Mouse (Mus musculus): ENCODE measurements around the gene Knstrn. TPM values are rescaled to one million over a fixed set of nuclear protein-coding genes. Genes with fewer than 3 reads are reported as not detected.
A peak's percentile ranks its signal among the peaks of the same experiment; 100 is the strongest.

Gene Knstrn
- total and polyA plus RNA-seq, 3 experiments: 72.9 to 97.2 (median 72.9) TPM

DNA sequence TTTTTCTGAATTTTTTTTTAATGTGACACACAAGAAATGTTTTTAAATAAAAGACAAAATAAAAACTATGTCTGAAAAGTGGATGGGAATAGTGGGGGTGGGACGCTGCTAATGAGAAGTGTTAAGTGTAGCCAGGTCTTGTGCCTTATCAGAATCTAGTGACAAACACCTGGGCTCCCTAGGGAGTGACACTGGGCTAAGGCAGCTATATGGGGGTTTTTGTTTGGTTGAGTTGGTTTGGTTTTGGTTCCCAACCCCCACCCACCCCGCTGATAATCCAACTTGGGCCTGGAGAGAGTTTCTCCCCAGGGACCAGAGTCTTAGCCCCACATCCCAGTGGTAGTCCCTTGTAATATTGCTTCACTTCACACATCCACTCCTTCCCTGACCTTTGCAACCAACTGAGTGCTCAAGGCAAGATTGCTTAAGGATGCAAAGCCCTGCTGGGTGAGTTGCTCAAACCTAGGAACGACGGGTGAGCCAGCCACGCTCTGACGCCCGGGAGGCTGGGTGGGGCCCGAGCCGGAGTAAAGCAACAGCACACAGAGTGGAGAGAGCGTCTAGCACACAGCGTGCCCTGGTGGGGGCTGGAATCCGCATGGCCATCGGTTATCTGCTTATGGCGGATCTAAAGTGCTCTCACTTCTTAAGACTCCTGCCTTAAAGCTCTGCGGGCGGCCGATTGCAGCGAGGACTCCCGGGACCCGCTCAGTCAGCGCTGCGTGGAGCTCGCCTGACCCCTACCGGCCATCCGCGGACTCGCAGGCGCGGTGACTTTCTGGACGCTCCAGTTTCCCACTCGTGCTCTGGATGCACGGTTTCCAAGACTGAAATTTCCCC, 69.3 kb downstream of the Knstrn start:
- DNase-seq (ENCODE audit: extremely low read depth): peak; percentile 79
- peaks cover 16 to 59% of the 10 kb centered on the region in 2 experiments for H3K4me1 ChIP-seq (ENCODE audit: control insufficient read depth in 1 of 2, insufficient read depth in 2 of 2)
- no peaks in the 10 kb centered on the region for H3K9me3 ChIP-seq (replicated peaks; ENCODE audit: low read length)
- dilution Hi-C loops (cut with MboI; ENCODE audit: extremely low pct_ligation_motif_present, extremely low pct_unique_long_range_greater_than_20kb, low sequenced_read_pairs) (no loop called here), in situ Hi-C loops (cut with MboI; ENCODE audit: low pct_ligation_motif_present, low pct_unique_long_range_greater_than_20kb, low sequenced_read_pairs) (loop anchor here (5.0 to 25.0 kb wide), 3 partner anchors 116 to 396 kb away; partner anchors contain the start of gene Srp14)
- H3K36me3 ChIP-seq (replicated peaks in 1 of 2; ENCODE audit: control insufficient read depth in 1 of 2, insufficient read depth in 1 of 2, low read length in 1 of 2): peaks cover 2 to 31% of the 10 kb centered on the region in 2 experiments
- TF ChIP-seq NELFE (IDR thresholded peaks at IDR 0.05; ENCODE audit: low read depth, low read length): no peak
- TF ChIP-seq TBP (conservative IDR thresholded peaks at IDR 0.05; ENCODE audit: low read depth, low read length): no peak
- no peak for TF ChIP-seq JUND (conservative IDR thresholded peaks at IDR 0.05; ENCODE audit: low read depth, low read length)
- no peak for TF ChIP-seq GABPA (IDR thresholded peaks at IDR 0.05; ENCODE audit: insufficient replicate concordance, low read depth, low read length)
- TF ChIP-seq MAFK (IDR thresholded peaks at IDR 0.05; ENCODE audit: insufficient replicate concordance, low read length): no peak
- TF ChIP-seq USF1 (IDR thresholded peaks at IDR 0.05; ENCODE audit: low read depth, low read length): no peak
- TF ChIP-seq HCFC1 (IDR thresholded peaks at IDR 0.05; ENCODE audit: low read depth, low read length): peak; percentile 6; the same call in 1 of the 2 replicates
- no peak; the same call in 1 of the 2 replicates for TF ChIP-seq ETS1 (conservative IDR thresholded peaks at IDR 0.05; ENCODE audit: low read depth, low read length)
- no peak for TF ChIP-seq E2F4 (IDR thresholded peaks at IDR 0.05; ENCODE audit: insufficient replicate concordance, low read depth, low read length)
- no peak for TF ChIP-seq POLR2A (IDR thresholded peaks at IDR 0.05; ENCODE audit: low read depth, low read length)
- TF ChIP-seq RCOR1 (conservative IDR thresholded peaks at IDR 0.05; ENCODE audit: low read depth, low read length): no peak
- TF ChIP-seq MYC (IDR thresholded peaks at IDR 0.05; ENCODE audit: low read depth, low read length): peak; percentile 2; the same call in 1 of the 2 replicates
- no peak for TF ChIP-seq ZNF384 (IDR thresholded peaks at IDR 0.05; ENCODE audit: low read depth, low read length)
- no peak for TF ChIP-seq MAZ (IDR thresholded peaks at IDR 0.05; ENCODE audit: low read depth, low read length)
- TF ChIP-seq MAX (IDR thresholded peaks at IDR 0.05; ENCODE audit: low read length): peak; percentile 23; the same call in 1 of the 2 replicates
- peak; percentile 68 for TF ChIP-seq ZC3H11A (IDR thresholded peaks at IDR 0.05; ENCODE audit: low read depth, low read length)
- peak; percentile 54 for TF ChIP-seq BHLHE40 (IDR thresholded peaks at IDR 0.05; ENCODE audit: low read depth, low read length)
- no peak for TF ChIP-seq ZMIZ1 (IDR thresholded peaks at IDR 0.05; ENCODE audit: low read depth, low read length)
- 0 out of 2 replicates have a peak, but pooled peaks have one; percentile 12 for TF ChIP-seq MEF2A (IDR thresholded peaks at IDR 0.05; ENCODE audit: borderline replicate concordance, low read depth, low read length)
- no peak for TF ChIP-seq UBTF (IDR thresholded peaks at IDR 0.05; ENCODE audit: low read depth, low read length)
- no peak for TF ChIP-seq KAT2A (IDR thresholded peaks at IDR 0.05; ENCODE audit: insufficient replicate concordance, low read length)
- no peak for TF ChIP-seq TCF12 (IDR thresholded peaks at IDR 0.05; ENCODE audit: low read depth, low read length)
- TF ChIP-seq CHD1 (IDR thresholded peaks at IDR 0.05; ENCODE audit: low read depth, low read length): no peak
- peak; percentile 89 to 98 for TF ChIP-seq CTCF (conservative IDR thresholded peaks at IDR 0.05 in 1 of 2, IDR thresholded peaks at IDR 0.05 in 1 of 2; ENCODE audit: low read depth in 2 of 2, low read length in 2 of 2)
- TF ChIP-seq CHD2 (IDR thresholded peaks at IDR 0.05; ENCODE audit: low read length): peak; percentile 55
- TF ChIP-seq MXI1 (IDR thresholded peaks at IDR 0.05; ENCODE audit: low read depth, low read length): no peak
- TF ChIP-seq PAX5 (IDR thresholded peaks at IDR 0.05; ENCODE audit: low read length): no peak
- TF ChIP-seq SMC3 (IDR thresholded peaks at IDR 0.05; ENCODE audit: low read depth, low read length): peak; percentile 89
- TF ChIP-seq RAD21 (IDR thresholded peaks at IDR 0.05; ENCODE audit: low read depth, low read length): peak; percentile 97
- TF ChIP-seq USF2 (conservative IDR thresholded peaks at IDR 0.05; ENCODE audit: low read depth, low read length): no peak
- no peak; the same call in 1 of the 2 replicates for TF ChIP-seq ELF1 (IDR thresholded peaks at IDR 0.05; ENCODE audit: low read depth, low read length)
- TF ChIP-seq NRF1 (IDR thresholded peaks at IDR 0.05; ENCODE audit: low read depth, low read length): no peak
- peak; percentile 75 for TF ChIP-seq IRF4 (IDR thresholded peaks at IDR 0.05; ENCODE audit: low read depth, low read length)
- TF ChIP-seq SIN3A (IDR thresholded peaks at IDR 0.05; ENCODE audit: low read length): no peak
- peak; percentile 55; the same call in 1 of the 2 replicates for TF ChIP-seq EP300 (IDR thresholded peaks at IDR 0.05; ENCODE audit: low read length)
- no peak for TF ChIP-seq POLR2AphosphoS2 (IDR thresholded peaks at IDR 0.05; ENCODE audit: low read depth, low read length)
- TF ChIP-seq JUN (IDR thresholded peaks at IDR 0.05; ENCODE audit: insufficient read depth, low read depth, low read length): no peak
- TF ChIP-seq ZKSCAN1 (IDR thresholded peaks at IDR 0.05; ENCODE audit: borderline replicate concordance, low read depth, low read length): no peak
- peak overlapping the region; percentile 12 to 61 (median 36) for H3K4me3 ChIP-seq (replicated peaks in 1 of 3; ENCODE audit: low read depth in 2 of 3, low read length in 2 of 3, poor library complexity in 1 of 3)
- H3K4me2 ChIP-seq (ENCODE audit: insufficient read depth, low read depth, poor library complexity, severe bottlenecking): peak overlapping the region; percentile 96
- no peaks in the 10 kb centered on the region for H3K27me3 ChIP-seq (replicated peaks)
- H3K9ac ChIP-seq (ENCODE audit: insufficient read depth, low read depth): peak overlapping the region; percentile 54
- H3K27ac ChIP-seq (ENCODE audit: insufficient read depth, low read depth): peak overlapping the region; percentile 59
- H3K79me2 ChIP-seq (replicated peaks; ENCODE audit: control insufficient read depth, extremely low read depth, insufficient read depth, poor library complexity, severe bottlenecking): no peaks in the 10 kb centered on the region

Data from CH12.LX (cell line).